Mouse (Mus musculus): Measurements from ENCODE around the gene Trmt2a.

The Trmt2a gene

DNA sequence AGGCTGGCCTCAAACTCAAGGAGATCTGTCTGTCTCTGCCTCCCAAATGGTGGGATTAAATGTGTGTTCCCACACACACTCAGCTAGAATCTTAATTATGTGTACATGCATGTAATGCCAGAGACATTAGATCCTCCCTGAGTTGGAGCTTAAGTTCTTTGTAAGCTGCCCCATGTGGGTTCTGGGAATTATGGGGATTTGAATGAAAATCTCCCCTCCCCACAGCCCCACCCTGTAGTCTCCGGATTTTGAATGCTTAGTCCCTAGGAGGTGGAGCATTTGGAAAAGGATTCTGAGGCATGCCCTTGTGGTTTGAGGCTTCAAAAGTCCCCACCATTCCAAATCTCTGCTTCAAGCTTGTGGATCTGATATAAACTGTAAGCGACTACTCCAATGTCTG lies 26.7 kb downstream of the Trmt2a start:
- intact Hi-C loops (cut with DNase I), result no loop called here

DNA sequence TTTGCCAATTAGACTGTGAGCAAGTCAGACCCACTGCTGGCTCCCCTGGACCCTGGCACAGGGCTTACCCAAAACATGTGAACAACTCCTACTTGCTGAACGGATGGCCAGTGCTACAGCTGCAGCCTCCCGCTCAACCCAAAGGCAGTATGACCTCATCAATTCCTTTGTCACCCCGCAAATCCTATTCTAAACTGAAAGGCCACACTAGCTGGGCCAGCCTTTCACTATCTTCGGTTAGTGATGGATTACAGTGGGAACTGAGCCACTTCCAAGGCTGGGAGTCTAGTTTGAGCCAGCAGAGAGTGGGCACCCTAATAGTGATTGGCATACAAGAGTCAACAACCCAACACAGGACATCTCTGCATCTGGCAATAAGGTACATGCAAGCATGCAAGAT lies 39.7 kb downstream of the Trmt2a start:
- intact Hi-C loops (cut with DNase I), result loop anchor here (5.0 kb wide), 1 partner anchor 36 kb away; no protein-coding TSS in a partner anchor

DNA sequence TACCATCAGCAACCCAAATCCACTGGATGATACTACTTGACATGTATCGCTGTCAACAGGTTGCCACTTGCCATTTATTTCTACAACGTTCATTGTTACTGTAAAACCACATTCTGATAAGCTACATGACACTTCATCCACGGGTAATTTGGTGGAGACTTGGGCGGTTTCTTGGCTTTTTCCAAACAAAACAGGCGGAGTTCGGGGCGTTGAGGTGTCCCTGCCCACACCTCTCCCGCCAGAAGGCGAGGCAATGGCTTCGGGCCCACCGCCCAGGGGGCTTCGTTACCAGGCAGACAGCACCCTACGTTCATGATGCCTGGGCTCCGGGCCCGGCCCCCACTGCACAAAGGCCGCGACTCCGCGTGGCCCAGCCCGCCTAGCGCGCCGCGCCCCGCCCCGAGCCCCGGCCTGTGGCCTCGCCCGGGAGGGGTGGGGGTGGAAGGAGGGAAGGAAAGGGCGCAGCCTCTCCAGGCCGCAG lies 40.1 kb downstream of the Trmt2a start:
- intact Hi-C loops (cut with DNase I), result loop anchor here (5.0 kb wide), 1 partner anchor 36 kb away; no protein-coding TSS in a partner anchor

DNA sequence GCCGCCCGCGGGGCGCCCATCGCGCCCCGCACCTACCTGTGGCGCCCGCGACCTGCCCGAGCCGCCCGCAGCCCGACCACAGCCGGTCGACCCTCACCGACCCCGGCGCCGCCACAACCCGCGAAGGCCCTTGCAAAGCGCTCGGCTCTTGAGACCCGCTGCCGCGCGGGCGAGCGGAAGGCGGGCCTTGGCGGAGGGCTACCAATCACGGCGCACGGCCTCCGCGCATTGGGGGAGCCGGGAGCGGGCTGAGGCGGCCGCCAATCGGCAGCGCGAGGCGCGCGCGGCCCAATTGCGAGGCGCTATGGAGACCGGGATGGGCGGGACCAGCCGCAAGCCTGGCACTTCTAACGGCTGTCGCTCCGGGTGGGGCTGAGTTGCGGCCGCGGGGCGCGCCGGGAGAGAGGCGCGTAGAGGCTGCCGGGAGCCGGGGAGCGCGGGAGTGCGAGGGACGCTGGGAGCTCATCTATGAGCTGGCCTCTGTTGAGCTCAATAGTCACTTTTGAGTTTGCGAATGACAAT lies 40.6 kb downstream of the Trmt2a start, which contains the start of gene Dgcr8:
Dgcr8 (minus strand) TSS at position 180 of the 522 bp plus-strand sequence.
- intact Hi-C loops (cut with DNase I), result loop anchor here (5.0 kb wide), 1 partner anchor 37 kb away; no protein-coding TSS in a partner anchor

DNA sequence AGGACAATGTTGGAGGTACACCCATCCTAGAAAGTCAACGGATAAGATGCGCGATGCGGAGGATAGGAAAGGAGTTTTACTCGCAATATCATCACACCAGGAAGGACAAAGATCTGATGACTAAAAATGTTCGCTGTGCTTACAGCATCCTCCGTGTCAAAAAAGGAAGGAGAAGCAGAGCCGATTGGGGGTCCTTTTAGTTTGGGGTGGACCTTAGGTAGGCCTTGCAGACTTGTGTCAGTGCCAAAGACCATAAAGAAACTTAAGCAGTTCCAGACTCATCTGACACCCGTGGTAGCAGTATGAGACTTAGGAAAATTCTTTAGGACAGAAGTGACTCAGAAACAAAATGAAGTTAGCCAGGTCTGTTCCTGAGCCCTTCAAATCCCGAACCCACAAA lies 41.1 kb downstream of the Trmt2a start:
- intact Hi-C loops (cut with DNase I), result loop anchor here (5.0 kb wide), 1 partner anchor 37 kb away; no protein-coding TSS in a partner anchor

Small RNAs within 50 kb of the gene (microRNA-seq; reads per million reads assigned to microRNA genes)
- gene Gm24572, result 0 to 0.23 reads per million in 2 experiments
- 69.0 to 169 reads per million in 2 experiments for gene Mir1306
